Mouse (Mus musculus): ENCODE results near the gene Cabin1.

- TF ChIP-seq POLR2A (IDR thresholded peaks at IDR 0.05; ENCODE audit: control insufficient read depth, low read depth, low read length) (no peak), CTCF (IDR thresholded peaks at IDR 0.05; ENCODE audit: control insufficient read depth, insufficient read depth, insufficient replicate concordance, low read depth, low read length) (no peak)
Observed at GRCm38 (mm10) chr10:75642891-75643290, 121.2 kb downstream of the Cabin1 start.
